Mouse (Mus musculus) embryonic facial prominence, embryonic 11.5 days (tissue): Measurements from ENCODE around the gene Samd4b. TPM values are rescaled to one million over a fixed set of nuclear protein-coding genes. Genes with fewer than 3 reads are reported as not detected.
A peak's percentile ranks its signal among the peaks of the same experiment; 100 is the strongest.

Experiments
- ATAC-seq: fragments of 200-750 bp; cut with Nextera tagmentation; replicated peaks from 2 replicates; pipeline ENCODE4 v1.8.0; 2017; ENCODE audit warnings: low read depth; ENCODE audit not compliant: insufficient number of reproducible peaks, low FRiP score, low TSS enrichment
- DNase-seq: peaks from one replicate; pipeline ENCODE4 v3.0.0-alpha.2; 2015; ENCODE audit warnings: low spot score
- H3K27ac ChIP-seq: fragments of 300-500 bp; sonication (generic); replicated peaks from 2 replicates; pipeline ENCODE4 v1.5.1; 2014; ENCODE audit warnings: mild to moderate bottlenecking, low read depth, low read length, control low read depth
- H3K27me3 ChIP-seq: fragments of 300-500 bp; sonication (generic); 2 replicates; pipeline ENCODE4 v1.6.1; 2014; ENCODE audit warnings: mild to moderate bottlenecking, low read length, moderate library complexity, mixed read lengths; ENCODE audit not compliant: control insufficient read depth, insufficient read depth
- H3K36me3 ChIP-seq: fragments of 300-500 bp; sonication (generic); replicated peaks from 2 replicates; pipeline ENCODE4 v1.6.1; 2014; ENCODE audit warnings: low read depth, mild to moderate bottlenecking, low read length, moderate library complexity, mixed read lengths; ENCODE audit not compliant: control insufficient read depth, insufficient read depth
- H3K4me1 ChIP-seq: fragments of 300-500 bp; sonication (generic); 2 replicates; pipeline ENCODE4 v1.6.1; 2014; ENCODE audit warnings: low read length, mixed read lengths; ENCODE audit not compliant: control insufficient read depth, insufficient read depth
- H3K4me2 ChIP-seq: fragments of 300-500 bp; sonication (generic); 2 replicates; pipeline ENCODE4 v1.6.1; 2014; ENCODE audit warnings: low read depth, mild to moderate bottlenecking, control low read depth, low read length, moderate library complexity
- H3K4me3 ChIP-seq: fragments of 300-500 bp; sonication (generic); 2 replicates; pipeline ENCODE4 v1.5.1; 2014; ENCODE audit warnings: low read depth, low read length, control low read depth
- H3K9ac ChIP-seq: fragments of 300-500 bp; sonication (generic); replicated peaks from 2 replicates; pipeline ENCODE4 v1.6.1; 2014; ENCODE audit warnings: mild to moderate bottlenecking, control low read depth, low read length
- H3K9me3 ChIP-seq: fragments of 300-500 bp; sonication (generic); replicated peaks from 2 replicates; pipeline ENCODE4 v1.6.1; 2016; ENCODE audit warnings: mild to moderate bottlenecking, low read length, inconsistent platforms, mixed read lengths; ENCODE audit not compliant: control insufficient read depth
- WGBS: fragments of 180-500 bp; shearing (Covaris S2); extraction: QIAGEN DNeasy Blood & Tissue Kit; methylation state at CpG from one replicate; pipeline ENCODE4 v1.1.7; 2014; 5-methylcytosine and 5-hydroxymethylcytosine counted together
- polyA plus RNA-seq: library from polyadenylated mRNA; unstranded; fragments of >200 nt; fragmentation: Nextera tagmentation; extraction: Ambion mirVana; gene quantifications from 2 replicates; pipeline ENCODE4 v1.2.1, GENCODE M21; 2014

Samd4b gene
- polyA plus RNA-seq, 1 experiment from 2014 or later = 29.4 TPM

- Histone ChIP-seq H3K9me3 (no peaks in the 10 kb centered on the region), H3K4me1 (no peaks in the 10 kb centered on the region), H3K36me3 (peaks cover 10% of the 10 kb centered on the region), H3K4me3 (no peak overlapping the region), H3K27me3 (no peaks in the 10 kb centered on the region), H3K9ac (no peak overlapping the region), H3K27ac (no peak overlapping the region), H3K4me2 (no peak overlapping the region)
- DNase-seq (no peak), ATAC-seq (no peak)
- 21% methylated on average over 5 of the region's 5 CpGs for WGBS
Measured at GRCm38 (mm10) chr7:28555939-28556535, 41.9 kb downstream of the Samd4b start.

GRCm38 (mm10) chr7:28553076-28553475 lies 44.9 kb downstream of the Samd4b start:
- Histone ChIP-seq H3K27me3 (no peaks in the 10 kb centered on the region), H3K4me2 (no peak overlapping the region), H3K4me1 (no peaks in the 10 kb centered on the region), H3K27ac (no peak overlapping the region), H3K9me3 (no peaks in the 10 kb centered on the region), H3K9ac (no peak overlapping the region), H3K36me3 (no peaks in the 10 kb centered on the region), H3K4me3 (no peak overlapping the region)
- ATAC-seq = no peak
- 85% methylated on average over 6 of the region's 6 CpGs for WGBS
- DNase-seq = no peak

GRCm38 (mm10) chr7:28547628-28548027 lies 50.3 kb downstream of the Samd4b start:
- Histone ChIP-seq H3K9ac (no peak overlapping the region), H3K4me2 (no peak overlapping the region), H3K27ac (no peak overlapping the region), H3K36me3 (no peaks in the 10 kb centered on the region), H3K4me1 (peaks cover 2% of the 10 kb centered on the region), H3K9me3 (no peaks in the 10 kb centered on the region), H3K4me3 (peak overlapping the region; percentile 25; the same call in 1 of the 2 replicates), H3K27me3 (peaks cover 31% of the 10 kb centered on the region)
- DNase-seq = no peak
- ATAC-seq = no peak
- WGBS = 56% methylated on average over 7 of the region's 7 CpGs

GRCm38 (mm10) chr7:28547154-28547553 lies 50.8 kb downstream of the Samd4b start, which contains the start of gene Nccrp1:
TSS of gene Nccrp1 (minus strand) at chr7:28547254.
- Histone ChIP-seq H3K36me3 (no peaks in the 10 kb centered on the region), H3K4me2 (peak within 1 kb of the TSS; percentile 54), H3K9ac (peak within 1 kb of the TSS; percentile 39), H3K9me3 (no peaks in the 10 kb centered on the region), H3K4me3 (peak within 1 kb of the TSS; percentile 25), H3K27ac (no peak within 1 kb of the TSS), H3K4me1 (peaks cover 2% of the 10 kb centered on the region), H3K27me3 (peaks cover 31% of the 10 kb centered on the region)
- WGBS = 1% methylated on average over 5 of the region's 5 CpGs
- ATAC-seq (no peak), DNase-seq (no peak)

- no peaks in the 10 kb centered on the region for H3K9me3 ChIP-seq
- ATAC-seq (no peak), DNase-seq (peak; percentile 24)
- peaks cover 31% of the 10 kb centered on the region for H3K27me3 ChIP-seq
- no peaks in the 10 kb centered on the region for H3K36me3 ChIP-seq
- no peak overlapping the region for H3K27ac ChIP-seq
- peak overlapping the region; percentile 25 for H3K4me3 ChIP-seq
- peak overlapping the region; percentile 54 for H3K4me2 ChIP-seq
- WGBS = under 1% methylated on average over 22 of the region's 22 CpGs
- peak overlapping the region; percentile 39 for H3K9ac ChIP-seq
- H3K4me1 ChIP-seq = peaks cover 2% of the 10 kb centered on the region
Measured at GRCm38 (mm10) chr7:28546649-28547048, 51.3 kb downstream of the Samd4b start.

- no peak overlapping the region for H3K4me2 ChIP-seq
Measured at GRCm38 (mm10) chr7:28545891-28546210, 52.1 kb downstream of the Samd4b start.

GRCm38 (mm10) chr7:28545048-28545890 lies 52.7 kb downstream of the Samd4b start:
- DNase-seq = peak; percentile 49
- no peak for ATAC-seq
- peaks cover 31% of the 10 kb centered on the region for H3K27me3 ChIP-seq
- WGBS = 19% methylated on average over 14 of the region's 14 CpGs
- no peak overlapping the region for H3K27ac ChIP-seq
- H3K36me3 ChIP-seq = no peaks in the 10 kb centered on the region
- H3K4me1 ChIP-seq = peaks cover 2% of the 10 kb centered on the region
- H3K9ac ChIP-seq = no peak overlapping the region
- no peak overlapping the region for H3K4me3 ChIP-seq
- no peak overlapping the region for H3K4me2 ChIP-seq
- no peaks in the 10 kb centered on the region for H3K9me3 ChIP-seq

More at GRCm38 (mm10) chr7:28545891-28546210, 52.1 kb downstream of the Samd4b start:
- 50% methylated on average over 7 of the region's 7 CpGs for WGBS
- peaks cover 31% of the 10 kb centered on the region for H3K27me3 ChIP-seq
- no peak overlapping the region for H3K4me3 ChIP-seq
- H3K9ac ChIP-seq = no peak overlapping the region
- no peak for DNase-seq
- H3K4me1 ChIP-seq = peaks cover 2% of the 10 kb centered on the region
- ATAC-seq = no peak
- H3K9me3 ChIP-seq = no peaks in the 10 kb centered on the region
- no peaks in the 10 kb centered on the region for H3K36me3 ChIP-seq
- H3K27ac ChIP-seq = no peak overlapping the region

- H3K4me2 ChIP-seq = peak overlapping the region; percentile 42
- DNase-seq (peak; percentile 35), ATAC-seq (no peak; the same call in 1 of the 2 replicates)
- peaks cover 2% of the 10 kb centered on the region for H3K4me1 ChIP-seq
- H3K9ac ChIP-seq = no peak overlapping the region; the same call in 1 of the 2 replicates
- 4% methylated on average over 25 of the region's 27 CpGs for WGBS
- H3K4me3 ChIP-seq = peak overlapping the region; percentile 18; the same call in 1 of the 2 replicates
- H3K27ac ChIP-seq = no peak overlapping the region
- H3K36me3 ChIP-seq = no peaks in the 10 kb centered on the region
- peaks cover 31% of the 10 kb centered on the region for H3K27me3 ChIP-seq
- no peaks in the 10 kb centered on the region for H3K9me3 ChIP-seq
Measured at GRCm38 (mm10) chr7:28544051-28544601, 53.8 kb downstream of the Samd4b start.
